Mouse (Mus musculus): Measurements from ENCODE around the gene Tgm6.

The Tgm6 gene

DNA sequence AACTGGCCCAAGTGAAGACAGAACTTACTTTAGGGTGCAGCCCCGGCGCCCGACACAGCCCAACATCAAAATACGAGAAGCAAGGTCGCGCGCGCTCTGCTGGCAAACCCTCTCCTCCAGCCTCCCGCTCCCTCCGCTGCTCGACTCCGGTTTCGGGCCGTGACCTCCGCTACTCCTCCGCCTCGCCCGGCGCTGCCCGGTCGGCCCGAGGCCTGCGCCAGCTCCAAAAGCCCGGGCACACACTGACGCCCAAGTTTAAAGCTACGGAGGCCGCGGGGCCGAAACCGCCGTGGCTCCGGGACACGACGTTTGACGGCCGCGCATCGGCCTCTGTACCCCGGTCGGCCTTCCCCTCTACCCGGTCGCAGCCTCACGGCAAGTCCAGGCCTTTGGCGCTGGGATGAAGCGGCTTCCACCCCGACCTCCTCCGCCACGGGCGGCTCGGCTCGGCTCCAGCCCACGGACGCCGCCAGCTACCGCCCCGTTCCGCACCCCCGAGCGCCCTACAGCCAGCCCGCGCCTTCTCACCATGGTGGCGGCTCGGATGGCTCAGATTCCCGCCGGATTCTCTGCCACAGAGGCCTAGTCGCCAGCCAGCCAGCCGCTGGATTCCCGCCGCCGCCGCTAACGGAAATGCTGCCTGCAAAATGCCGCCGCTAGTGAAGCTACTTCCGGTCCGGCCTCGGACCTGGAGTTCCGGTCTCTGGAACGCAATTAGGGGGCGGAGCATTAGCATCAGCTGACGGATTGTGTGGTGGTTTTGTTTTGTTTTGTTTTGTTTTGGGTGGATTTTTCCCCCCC is 66.7 kb downstream of the Tgm6 start, which contains the start of gene Snrpb:
Gene Snrpb, minus strand, starts transcription at position 698 of the 801 bp plus-strand sequence.
- peak; percentile 90 to 91 for DNase-seq

DNA sequence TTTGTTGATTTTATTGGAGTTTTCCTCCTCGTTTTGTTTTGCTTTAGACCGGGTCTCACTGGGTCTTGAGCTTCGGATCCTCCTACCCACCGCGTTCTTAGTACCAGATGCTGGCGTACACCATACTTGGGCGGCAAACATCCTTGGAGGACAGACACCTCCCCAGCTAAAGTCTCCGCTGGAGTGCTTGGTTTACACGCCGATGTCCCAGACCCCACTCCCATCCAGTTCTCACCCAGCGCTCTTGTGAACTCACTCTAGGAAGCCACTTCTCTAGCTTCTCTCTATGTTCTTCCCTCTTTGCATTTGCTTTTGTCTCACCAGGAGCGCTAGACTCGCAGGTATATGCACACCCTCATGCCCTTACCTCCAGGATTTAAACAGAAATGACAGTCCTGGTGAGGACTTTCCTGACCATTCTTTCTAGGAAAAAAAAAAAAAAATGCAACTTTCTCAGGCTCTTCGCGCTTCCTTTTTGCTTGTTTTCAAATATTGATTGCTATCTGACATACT is 67.3 kb downstream of the Tgm6 start:
- no peak for DNase-seq

DNA sequence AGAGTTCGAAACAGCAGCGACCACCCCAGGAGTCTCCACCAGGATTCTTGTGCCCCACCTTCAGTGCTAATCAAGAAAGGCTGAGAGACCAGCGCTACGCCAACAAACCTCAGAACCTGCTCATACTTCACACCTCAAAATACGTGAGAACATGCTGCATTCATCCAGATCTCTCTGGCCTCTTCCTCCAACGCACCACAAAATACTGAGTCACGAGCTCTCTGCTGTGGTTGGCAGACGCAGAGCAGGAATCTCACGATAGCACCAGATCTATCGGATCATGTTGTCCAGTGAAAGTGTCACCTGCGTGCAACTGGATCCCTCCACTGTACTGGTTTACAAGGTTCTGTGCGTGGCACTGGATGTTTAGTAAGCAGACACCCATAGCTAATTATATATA is 76.2 kb downstream of the Tgm6 start:
- DNase-seq, result no peak

DNA sequence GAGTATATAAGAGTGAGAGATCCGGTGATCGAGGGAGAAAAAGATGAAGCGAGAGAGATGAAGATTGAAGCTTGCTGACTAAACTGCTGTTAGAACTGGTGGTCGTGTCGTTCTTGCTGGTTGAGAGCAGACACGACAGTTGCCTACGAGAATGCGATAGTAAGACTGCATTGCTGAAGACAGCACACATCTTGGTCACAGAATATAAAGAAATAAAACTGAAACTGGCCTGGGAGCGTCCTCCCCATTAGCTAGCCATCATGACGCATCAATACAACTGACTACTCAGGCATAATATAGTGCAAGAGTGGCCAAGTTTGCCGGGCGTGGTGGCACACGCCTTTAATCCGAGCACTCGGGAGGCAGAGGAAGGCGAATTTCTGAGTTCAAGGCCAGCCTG is 82.7 kb downstream of the Tgm6 start, which contains the start of gene Tmc2:
Gene Tmc2, plus strand, starts transcription at position 301 of the 400 bp plus-strand sequence.
- no peak for DNase-seq

DNA sequence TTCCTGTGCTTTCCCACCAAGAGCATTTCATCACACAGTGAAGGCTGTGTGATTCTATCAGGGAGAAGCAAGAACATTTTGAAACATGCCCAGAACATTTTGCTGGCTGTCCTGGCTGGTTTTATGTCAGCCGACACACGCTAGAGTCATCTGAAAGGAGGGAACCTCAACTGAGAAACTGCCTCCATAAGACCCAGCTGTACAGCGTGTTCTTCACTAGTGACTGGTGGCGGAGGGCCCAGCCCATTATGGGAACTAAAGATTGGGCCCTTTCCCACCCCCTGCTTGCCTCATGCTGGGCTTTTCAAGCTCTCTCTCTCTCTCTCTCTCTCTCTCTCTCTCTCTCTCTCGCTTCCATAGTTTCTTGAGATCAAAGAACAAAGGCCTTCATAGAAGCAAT is 88.7 kb downstream of the Tgm6 start:
- DNase-seq, result no peak
